Mouse (Mus musculus) olfactory bulb, adult 2 months (tissue): ENCODE data around the gene Gm14190.

Source experiments
- CTCF ChIP-seq: fragments of 200-500 bp; IDR thresholded peaks from 2 replicates; pipeline ENCODE4 v1.5.1; 2012; ENCODE audit warnings: low read depth, mild to moderate bottlenecking, low read length, moderate library complexity; ENCODE audit not compliant: insufficient read depth
- POLR2A ChIP-seq: fragments of 200-500 bp; IDR thresholded peaks from 2 replicates; pipeline ENCODE4 v1.6.1; 2012; ENCODE audit warnings: mild to moderate bottlenecking, low read depth, low read length, moderate library complexity; ENCODE audit not compliant: insufficient read depth

- TF ChIP-seq POLR2A, result no peak
- no peak for TF ChIP-seq CTCF
Observed at GRCm38 (mm10) chr11:99690463-99690862, at the start of gene Gm14190.
